Mouse (Mus musculus) adrenal gland, adult 10 weeks (tissue): Measurements from ENCODE around the gene Pcp4. TPM values are rescaled to one million over a fixed set of nuclear protein-coding genes. Genes with fewer than 3 reads are reported as not detected.

Source experiments
- polyA plus RNA-seq: library from polyadenylated mRNA; stranded (reverse); fragments of 350-450 nt; fragmentation: Illumina TruSeq; extraction: RNeasy Lipid Tissue Mini Kit (QIAGEN cat#74804); gene quantifications from one replicate; pipeline ENCODE4 v1.2.3, GENCODE M21; 2014; ENCODE audit warnings: low read depth, low replicate concordance

Gene Pcp4
- polyA plus RNA-seq = 30.7 TPM

GRCm38 (mm10) chr16:96467445-96467844, at the start of gene Pcp4:
Gene Pcp4 (plus strand): TSS chr16:96467606.

GRCm38 (mm10) chr16:96443468-96443867, 23.9 kb upstream of the Pcp4 start, which contains the start of gene Itgb2l:
Gene Itgb2l (minus strand): TSS chr16:96443619.

Other genes starting within 250 kb of the Pcp4 start
- gene B3galt5, start 231.8 kb upstream of the Pcp4 start, polyA plus RNA-seq = 0.17 TPM
- not detected for gene Itgb2l, start 24.0 kb upstream of the Pcp4 start, polyA plus RNA-seq